Mouse (Mus musculus): ENCODE measurements around the gene Stat4. TPM values are rescaled to one million over a fixed set of nuclear protein-coding genes. Genes with fewer than 3 reads are reported as not detected.

Stat4 gene
- polyA plus RNA-seq, 1 experiment = not detected

DNA sequence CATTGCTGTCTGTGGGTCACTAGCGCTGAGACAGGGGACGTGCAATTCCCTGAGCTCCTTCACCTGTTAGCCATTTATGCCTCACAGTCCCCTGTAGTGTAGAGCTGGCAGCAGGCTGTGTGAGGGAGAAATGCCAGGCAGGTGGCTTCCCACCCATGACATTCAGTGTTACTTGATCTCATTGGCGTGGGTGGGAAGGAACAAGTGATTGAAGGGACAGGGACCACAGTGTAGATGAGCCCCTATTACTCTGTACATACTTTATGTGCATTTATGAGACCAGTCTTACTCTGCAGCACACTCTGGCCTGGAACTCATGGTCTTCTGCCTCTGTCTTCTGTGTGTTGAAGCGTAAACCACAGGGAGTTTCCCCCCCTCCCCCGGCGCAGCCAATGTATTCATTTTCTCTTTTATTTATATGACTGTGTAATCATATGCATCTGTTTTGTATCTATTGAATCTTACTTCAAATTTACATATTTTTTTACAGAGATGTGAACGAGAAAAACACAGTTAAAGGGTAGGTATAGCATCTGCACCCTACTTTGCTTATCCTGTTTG lies 156.7 kb downstream of the Stat4 start:
- H3K27me3 ChIP-seq (ENCODE audit: control insufficient read depth) = no peaks in the 10 kb centered on the region
- TF ChIP-seq GATA1 (IDR thresholded peaks at IDR 0.05; ENCODE audit: low read length) (no peak), TAL1 (IDR thresholded peaks at IDR 0.05; ENCODE audit: low read length) (no peak)
- peaks cover 55% of the 10 kb centered on the region for H3K36me3 ChIP-seq (ENCODE audit: control insufficient read depth)
- H3K4me3 ChIP-seq (replicated peaks) = no peak overlapping the region
- H3K4me1 ChIP-seq (ENCODE audit: control insufficient read depth) = no peaks in the 10 kb centered on the region
- H3K9me3 ChIP-seq (ENCODE audit: control insufficient read depth, low read length) = no peaks in the 10 kb centered on the region

- no peak for TF ChIP-seq GATA1 (IDR thresholded peaks at IDR 0.05; ENCODE audit: low read length)
- TF ChIP-seq TAL1 (IDR thresholded peaks at IDR 0.05; ENCODE audit: low read length) = no peak
- H3K36me3 ChIP-seq (ENCODE audit: control insufficient read depth) = peaks cover 47% of the 10 kb centered on the region
- no peak overlapping the region for H3K4me3 ChIP-seq (replicated peaks)
- peaks cover 2% of the 10 kb centered on the region for H3K4me1 ChIP-seq (ENCODE audit: control insufficient read depth)
- H3K27me3 ChIP-seq (ENCODE audit: control insufficient read depth) = no peaks in the 10 kb centered on the region
- no peaks in the 10 kb centered on the region for H3K9me3 ChIP-seq (ENCODE audit: control insufficient read depth, low read length)
These were observed 158.0 kb downstream of the Stat4 start for GRCm38 (mm10) chr1:52144907-52145306.

DNA sequence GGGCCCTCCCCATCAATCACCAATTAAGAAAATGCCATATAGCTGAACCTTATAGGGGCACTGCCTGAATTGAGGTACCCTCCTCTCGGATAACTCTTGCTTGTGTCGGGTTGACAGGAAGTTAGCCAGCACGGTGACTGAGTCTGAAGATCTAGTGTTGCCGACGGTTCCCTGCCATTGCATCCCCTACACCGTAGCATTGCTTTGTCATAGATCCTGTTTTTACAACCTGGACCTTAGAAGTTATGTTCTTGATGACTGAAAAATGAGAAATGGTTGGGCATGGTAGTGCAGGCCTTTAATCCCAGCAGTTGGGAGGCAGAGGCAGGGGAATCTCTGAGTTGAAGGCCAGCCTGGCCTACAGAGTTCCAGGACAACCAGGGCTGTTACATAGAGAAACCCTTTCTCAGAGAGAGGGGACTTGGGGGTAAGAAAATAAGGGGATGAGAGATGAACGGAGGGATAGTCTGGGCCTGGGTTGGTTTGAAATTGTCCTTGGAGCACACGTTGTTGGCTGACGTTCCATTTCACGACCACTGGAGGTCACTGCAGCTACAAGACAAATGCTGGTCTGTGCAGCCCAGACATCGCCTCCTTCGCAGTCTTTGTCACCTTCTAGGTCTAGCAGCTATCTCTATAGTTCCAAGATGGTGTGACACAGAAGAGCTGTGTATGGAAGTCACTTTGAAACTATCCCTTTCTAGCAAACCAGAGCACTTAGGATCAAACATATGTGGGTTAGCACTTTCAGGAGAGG lies 159.4 kb downstream of the Stat4 start:
- TF ChIP-seq GATA1 (IDR thresholded peaks at IDR 0.05; ENCODE audit: low read length) (no peak), TAL1 (IDR thresholded peaks at IDR 0.05; ENCODE audit: low read length) (no peak)
- no peaks in the 10 kb centered on the region for H3K9me3 ChIP-seq (ENCODE audit: control insufficient read depth, low read length)
- H3K27me3 ChIP-seq (ENCODE audit: control insufficient read depth) = no peaks in the 10 kb centered on the region
- H3K4me3 ChIP-seq (replicated peaks) = no peak overlapping the region
- H3K36me3 ChIP-seq (ENCODE audit: control insufficient read depth) = peaks cover 52% of the 10 kb centered on the region
- H3K4me1 ChIP-seq (ENCODE audit: control insufficient read depth) = peaks cover 14% of the 10 kb centered on the region

- H3K9me3 ChIP-seq (ENCODE audit: control insufficient read depth, low read length) = no peaks in the 10 kb centered on the region
- TF ChIP-seq TAL1 (IDR thresholded peaks at IDR 0.05; ENCODE audit: low read length) (no peak), GATA1 (IDR thresholded peaks at IDR 0.05; ENCODE audit: low read length) (no peak)
- peaks cover 54% of the 10 kb centered on the region for H3K36me3 ChIP-seq (ENCODE audit: control insufficient read depth)
These were observed 160.5 kb downstream of the Stat4 start for GRCm38 (mm10) chr1:52147431-52147830.

GRCm38 (mm10) chr1:52148178-52148577 lies 161.2 kb downstream of the Stat4 start:
- Histone ChIP-seq H3K4me1 (ENCODE audit: control insufficient read depth) (peaks cover 14% of the 10 kb centered on the region), H3K36me3 (ENCODE audit: control insufficient read depth) (peaks cover 53% of the 10 kb centered on the region), H3K27me3 (ENCODE audit: control insufficient read depth) (no peaks in the 10 kb centered on the region), H3K9me3 (ENCODE audit: control insufficient read depth, low read length) (no peaks in the 10 kb centered on the region), H3K4me3 (replicated peaks) (no peak overlapping the region)
- TF ChIP-seq GATA1 (IDR thresholded peaks at IDR 0.05; ENCODE audit: low read length) (no peak), TAL1 (IDR thresholded peaks at IDR 0.05; ENCODE audit: low read length) (no peak)

More at GRCm38 (mm10) chr1:52147431-52147830, 160.5 kb downstream of the Stat4 start:
- H3K4me1 ChIP-seq (ENCODE audit: control insufficient read depth) = peaks cover 14% of the 10 kb centered on the region
- H3K4me3 ChIP-seq (replicated peaks) = no peak overlapping the region
- H3K27me3 ChIP-seq (ENCODE audit: control insufficient read depth) = no peaks in the 10 kb centered on the region

GRCm38 (mm10) chr1:52148696-52149095 lies 161.7 kb downstream of the Stat4 start:
- Histone ChIP-seq H3K27me3 (ENCODE audit: control insufficient read depth) (no peaks in the 10 kb centered on the region), H3K36me3 (ENCODE audit: control insufficient read depth) (peaks cover 49% of the 10 kb centered on the region)

DNA sequence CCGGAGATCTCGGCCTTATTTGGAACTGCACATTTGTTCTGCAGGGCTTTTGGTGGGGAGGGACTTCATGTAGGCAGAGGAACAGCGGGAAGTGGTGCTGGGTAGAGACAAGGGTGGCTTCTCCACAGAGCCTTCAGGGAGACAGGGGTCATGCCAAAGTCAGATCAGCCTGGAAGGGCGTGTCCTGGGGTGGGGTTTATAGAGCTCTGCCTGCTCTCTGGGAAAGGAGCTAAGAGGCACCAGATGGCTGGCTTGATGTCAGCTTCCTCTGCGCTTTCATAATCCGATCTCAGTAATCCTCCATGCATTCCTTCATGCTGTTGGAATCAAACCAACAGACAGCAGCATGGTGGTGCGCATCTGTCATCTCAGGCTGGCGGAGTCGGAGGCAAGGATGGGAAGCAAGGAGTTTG lies 163.0 kb downstream of the Stat4 start:
- no peak overlapping the region for H3K4me3 ChIP-seq (replicated peaks)
- H3K27me3 ChIP-seq (ENCODE audit: control insufficient read depth) = no peaks in the 10 kb centered on the region
- TF ChIP-seq GATA1 (IDR thresholded peaks at IDR 0.05; ENCODE audit: low read length) = no peak
- no peak for TF ChIP-seq TAL1 (IDR thresholded peaks at IDR 0.05; ENCODE audit: low read length)
- no peaks in the 10 kb centered on the region for H3K9me3 ChIP-seq (ENCODE audit: control insufficient read depth, low read length)
- H3K36me3 ChIP-seq (ENCODE audit: control insufficient read depth) = peaks cover 51% of the 10 kb centered on the region
- peaks cover 14% of the 10 kb centered on the region for H3K4me1 ChIP-seq (ENCODE audit: control insufficient read depth)

More at GRCm38 (mm10) chr1:52148696-52149095, 161.7 kb downstream of the Stat4 start:
- peaks cover 14% of the 10 kb centered on the region for H3K4me1 ChIP-seq (ENCODE audit: control insufficient read depth)
- H3K4me3 ChIP-seq (replicated peaks) = no peak overlapping the region
- TF ChIP-seq GATA1 (IDR thresholded peaks at IDR 0.05; ENCODE audit: low read length) (no peak), TAL1 (IDR thresholded peaks at IDR 0.05; ENCODE audit: low read length) (no peak)
- H3K9me3 ChIP-seq (ENCODE audit: control insufficient read depth, low read length) = no peaks in the 10 kb centered on the region

DNA sequence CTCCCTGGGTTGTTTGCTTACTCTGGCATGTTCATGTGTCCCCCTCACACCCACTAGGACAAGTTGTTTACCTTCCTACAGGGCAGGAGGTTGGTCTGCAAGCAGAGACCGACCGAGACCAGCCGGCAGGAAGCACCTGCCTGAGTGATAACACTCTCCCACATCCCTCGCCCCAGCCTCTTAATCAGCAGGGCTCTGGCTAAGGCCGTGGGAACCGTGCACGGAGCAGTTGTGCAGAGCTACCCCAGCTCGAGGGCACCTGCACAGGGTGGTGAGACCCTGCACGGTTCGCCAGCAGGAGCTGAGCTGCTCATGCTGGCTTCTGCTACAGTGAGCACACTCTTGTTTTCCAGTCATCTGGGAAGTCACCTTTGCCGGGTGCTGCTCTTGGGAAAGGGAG lies 163.7 kb downstream of the Stat4 start:
- no peaks in the 10 kb centered on the region for H3K27me3 ChIP-seq (ENCODE audit: control insufficient read depth)
- H3K9me3 ChIP-seq (ENCODE audit: control insufficient read depth, low read length) = no peaks in the 10 kb centered on the region
- no peak overlapping the region for H3K4me3 ChIP-seq (replicated peaks)
- peaks cover 14% of the 10 kb centered on the region for H3K4me1 ChIP-seq (ENCODE audit: control insufficient read depth)
- TF ChIP-seq TAL1 (IDR thresholded peaks at IDR 0.05; ENCODE audit: low read length) (no peak), GATA1 (IDR thresholded peaks at IDR 0.05; ENCODE audit: low read length) (no peak)
- H3K36me3 ChIP-seq (ENCODE audit: control insufficient read depth) = peaks cover 53% of the 10 kb centered on the region

- TF ChIP-seq TAL1 (IDR thresholded peaks at IDR 0.05; ENCODE audit: low read length) = no peak
- no peak for TF ChIP-seq GATA1 (IDR thresholded peaks at IDR 0.05; ENCODE audit: low read length)
- no peak overlapping the region for H3K4me3 ChIP-seq (replicated peaks)
- peaks cover 54% of the 10 kb centered on the region for H3K36me3 ChIP-seq (ENCODE audit: control insufficient read depth)
- no peaks in the 10 kb centered on the region for H3K9me3 ChIP-seq (ENCODE audit: control insufficient read depth, low read length)
- H3K4me1 ChIP-seq (ENCODE audit: control insufficient read depth) = peaks cover 14% of the 10 kb centered on the region
- no peaks in the 10 kb centered on the region for H3K27me3 ChIP-seq (ENCODE audit: control insufficient read depth)
These were observed 164.2 kb downstream of the Stat4 start for GRCm38 (mm10) chr1:52151166-52151565.

Data from erythroblast, embryonic 14.5 days (primary cell).